Mouse (Mus musculus) activated CD4-positive, CD25-positive, alpha-beta regulatory T cell, adult 4 months (primary cell): ENCODE measurements around the gene Prl6a1. TPM values are rescaled to one million over a fixed set of nuclear protein-coding genes. Genes with fewer than 3 reads are reported as not detected.

Source experiments
- ATAC-seq: one replicate; pipeline ENCODE4 v1.8.0; 2017
- polyA plus RNA-seq, 2 experiments: library from polyadenylated mRNA; unstranded; fragments of 100-300 nt; shearing (Covaris generic); gene quantifications; one replicate each; pipeline ENCODE4 v1.2.1; 2017

Gene Prl6a1
- under 1 TPM in 1 of 2 experiments, not detected in 1; 0.41 TPM for polyA plus RNA-seq

DNA sequence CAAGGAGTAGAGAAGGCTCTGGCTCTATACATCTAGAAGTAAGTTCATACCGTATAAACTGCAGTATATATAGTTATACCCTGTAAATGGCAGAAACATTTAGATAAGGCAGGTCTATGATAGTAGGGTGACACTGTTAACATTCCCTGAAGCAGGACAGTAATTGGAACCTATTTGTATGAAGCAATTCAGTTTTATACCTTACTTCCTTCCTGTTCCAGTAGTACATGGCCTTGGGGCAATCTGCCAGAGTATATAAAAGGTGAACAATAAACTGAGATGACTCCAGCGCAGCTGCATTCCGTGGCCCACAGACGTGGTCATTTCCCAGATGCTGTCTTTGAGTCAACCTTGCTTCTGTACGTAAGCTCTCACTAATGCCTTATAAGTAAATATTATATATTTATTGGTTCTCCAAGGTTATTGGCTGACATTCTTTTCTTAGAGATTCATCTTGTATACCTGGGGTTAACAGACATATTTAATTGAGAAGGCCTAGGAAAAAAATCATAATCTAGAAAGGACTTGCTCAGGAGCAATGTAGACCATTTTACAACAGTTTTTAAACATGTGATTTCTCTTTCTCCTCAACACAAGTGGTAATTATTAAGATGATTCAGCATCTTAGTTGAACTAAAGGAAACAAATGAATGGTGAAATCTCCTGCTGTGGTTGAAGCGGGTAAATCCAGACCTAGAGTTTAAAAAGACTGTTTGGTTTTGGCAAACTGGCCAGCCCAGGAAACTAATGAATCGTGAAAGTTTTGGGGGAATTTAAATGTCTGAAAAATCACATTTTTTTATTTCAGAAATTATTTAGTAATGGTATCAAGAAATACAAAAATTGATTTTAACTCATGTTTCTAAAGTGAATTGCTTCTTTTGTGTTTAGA, at the start of gene Prl6a1:
Gene Prl6a1, plus strand, starts transcription at position 294 of the 892 bp plus-strand sequence.
- ATAC-seq, result no peak

- no peak for ATAC-seq
These were observed 22.6 kb downstream of the Prl6a1 start for GRCm38 (mm10) chr13:27334989-27335388.

DNA sequence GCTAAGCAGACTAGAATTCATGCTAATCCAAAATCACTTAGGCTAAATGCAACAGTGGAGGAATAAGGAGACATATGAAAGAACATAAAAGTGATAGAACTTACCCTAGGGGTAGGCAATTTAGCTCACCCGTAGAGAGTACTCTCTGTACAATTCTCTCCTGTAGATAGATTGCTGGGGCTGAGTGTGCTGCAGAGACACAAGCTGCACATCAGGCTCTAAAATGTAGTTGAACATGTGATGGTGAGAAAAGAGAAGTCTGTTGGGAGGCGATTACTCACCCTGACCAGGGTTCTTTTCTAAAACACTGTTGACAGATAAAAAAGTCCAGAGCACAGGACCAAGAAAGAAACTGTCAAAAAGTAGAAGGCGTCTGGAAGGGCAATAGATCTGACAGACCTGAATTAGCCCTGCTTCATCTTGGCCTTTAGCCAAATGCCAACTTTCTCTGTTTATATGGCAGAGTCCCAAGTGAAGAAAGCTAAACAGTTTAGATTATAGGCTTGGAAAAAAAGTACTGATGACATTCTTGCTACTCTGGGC, 30.4 kb downstream of the Prl6a1 start:
- ATAC-seq, result no peak

GRCm38 (mm10) chr13:27345373-27345772, 32.9 kb downstream of the Prl6a1 start, which contains the start of gene Prl8a2:
Prl8a2 (plus strand) TSS chr13:27345673.
- ATAC-seq, result no peak

Other genes with a start within 250 kb of the Prl6a1 start
- not detected for gene Prl3d1, start 218.4 kb upstream of the Prl6a1 start, polyA plus RNA-seq
- not detected for gene Prl3d2, start 190.9 kb upstream of the Prl6a1 start, polyA plus RNA-seq
- not detected for gene Prl3d3, start 155.8 kb upstream of the Prl6a1 start, polyA plus RNA-seq
- gene Prl3c1, start 116.0 kb upstream of the Prl6a1 start, polyA plus RNA-seq, result not detected
- not detected for gene Prl3b1, start 70.8 kb upstream of the Prl6a1 start, polyA plus RNA-seq
- gene Prl3a1, start 53.2 kb upstream of the Prl6a1 start, polyA plus RNA-seq, result not detected
- not detected for gene Prl8a2, start 33.0 kb downstream of the Prl6a1 start, polyA plus RNA-seq
- not detected for gene Prl2b1, start 78.2 kb downstream of the Prl6a1 start, polyA plus RNA-seq
- not detected for gene Prl8a6, start 126.1 kb downstream of the Prl6a1 start, polyA plus RNA-seq
- not detected for gene Prl8a8, start 200.6 kb downstream of the Prl6a1 start, polyA plus RNA-seq